ENCODE assay signal across 18 mouse cellular contexts in genomic region chr19:50464811-50465210, GRCm38 (mm10).
"Had no signal": no experiment of that assay in that cellular context is flagged by ENCODE, and none has a peak within 500 bp of the region (broad histone marks: within the 10 kb centered on the region; RNA-seq: fewer than 3 reads in every experiment).

No protein-coding gene starts in this region.

- H3K27me3 ChIP-seq: lung, embryonic 15.5 days; midbrain, embryonic 13.5 days; midbrain, embryonic 15.5 days; neural tube, embryonic 13.5 days; neural tube, embryonic 15.5 days had no signal

- H3K9me3 ChIP-seq: lung, embryonic 15.5 days; midbrain, embryonic 10.5 days; midbrain, embryonic 13.5 days; midbrain, embryonic 15.5 days; neural tube, embryonic 13.5 days; neural tube, embryonic 15.5 days had no signal

- ATAC-seq: lung, postnatal 0 days; midbrain, embryonic 13.5 days; midbrain, embryonic 15.5 days had no signal

- H3K27ac ChIP-seq: lung, embryonic 15.5 days; midbrain, embryonic 10.5 days; midbrain, embryonic 13.5 days; midbrain, embryonic 15.5 days; neural tube, embryonic 13.5 days; neural tube, embryonic 15.5 days had no signal

- DNase-seq: lung, adult 18-20 months; lung, postnatal 4 days; retina, postnatal 1 day; right cerebral cortex, adult 18-20 months; right cerebral cortex, postnatal 25 days; right cerebral cortex, postnatal 4 days; spleen, adult 18-20 months; thymus, adult 18-20 months; thymus, postnatal 14 days; thymus, postnatal 36 days had no signal

- H3K4me2 ChIP-seq: lung, embryonic 15.5 days; midbrain, embryonic 13.5 days; midbrain, embryonic 15.5 days; neural tube, embryonic 13.5 days; neural tube, embryonic 15.5 days had no signal

- H3K4me1 ChIP-seq: lung, embryonic 15.5 days; midbrain, embryonic 10.5 days; midbrain, embryonic 13.5 days; midbrain, embryonic 15.5 days; neural tube, embryonic 13.5 days; neural tube, embryonic 15.5 days had no signal

- H3K4me3 ChIP-seq: lung, embryonic 15.5 days; midbrain, embryonic 10.5 days; midbrain, embryonic 13.5 days; midbrain, embryonic 15.5 days; myocyte; neural tube, embryonic 13.5 days; neural tube, embryonic 15.5 days had no signal

- H3K9ac ChIP-seq: lung, embryonic 15.5 days; midbrain, embryonic 13.5 days; midbrain, embryonic 15.5 days; neural tube, embryonic 13.5 days; neural tube, embryonic 15.5 days had no signal

- H3K36me3 ChIP-seq: lung, embryonic 15.5 days; midbrain, embryonic 10.5 days; midbrain, embryonic 13.5 days; midbrain, embryonic 15.5 days; neural tube, embryonic 13.5 days; neural tube, embryonic 15.5 days had no signal
